Mouse (Mus musculus): ENCODE measurements around the gene Gm49396. TPM values are rescaled to one million over a fixed set of nuclear protein-coding genes. Genes with fewer than 3 reads are reported as not detected.

Gene Gm49396
- polyA plus RNA-seq, 1 experiment from 2014 or later = 5.5 TPM

GRCm38 (mm10) chr7:30567555-30567954 lies 4.4 kb downstream of the Gm49396 start:
- no peak for ATAC-seq (replicated peaks; ENCODE audit: insufficient number of reproducible peaks, low FRiP score, low TSS enrichment)

GRCm38 (mm10) chr7:30572389-30572788 lies 9.2 kb downstream of the Gm49396 start:
- no peak for ATAC-seq (replicated peaks; ENCODE audit: insufficient number of reproducible peaks, low FRiP score, low TSS enrichment)
- WGBS (ENCODE audit: insufficient replicate concordance) = 90% methylated on average over 5 of the region's 5 CpGs
- Histone ChIP-seq H3K27me3 (ENCODE audit: control insufficient read depth, insufficient read depth, low read length) (no peaks in the 10 kb centered on the region), H3K36me3 (ENCODE audit: control insufficient read depth, insufficient read depth, low read length) (peaks cover 72% of the 10 kb centered on the region), H3K4me1 (ENCODE audit: control insufficient read depth, insufficient read depth, low read length) (no peaks in the 10 kb centered on the region), H3K4me3 (ENCODE audit: low read depth, low read length) (no peak overlapping the region), H3K9me3 (replicated peaks; ENCODE audit: control insufficient read depth, low read length) (no peaks in the 10 kb centered on the region), H3K9ac (ENCODE audit: low read depth, low read length) (no peak overlapping the region), H3K27ac (ENCODE audit: low read depth, low read length) (no peak overlapping the region), H3K4me2 (no peak overlapping the region)

More at GRCm38 (mm10) chr7:30567555-30567954, 4.4 kb downstream of the Gm49396 start:
- H3K36me3 ChIP-seq (ENCODE audit: control insufficient read depth, insufficient read depth, low read length) = peaks cover 29% of the 10 kb centered on the region
- WGBS (ENCODE audit: insufficient replicate concordance) = 88% methylated on average over 11 of the region's 11 CpGs
- no peak overlapping the region for H3K4me3 ChIP-seq (ENCODE audit: low read depth, low read length)
- no peak overlapping the region for H3K4me2 ChIP-seq
- H3K9ac ChIP-seq (ENCODE audit: low read depth, low read length) = no peak overlapping the region
- H3K9me3 ChIP-seq (replicated peaks; ENCODE audit: control insufficient read depth, low read length) = no peaks in the 10 kb centered on the region
- peaks cover 5% of the 10 kb centered on the region; the same call in 1 of the 2 replicates for H3K4me1 ChIP-seq (ENCODE audit: control insufficient read depth, insufficient read depth, low read length)
- H3K27ac ChIP-seq (ENCODE audit: low read depth, low read length) = no peak overlapping the region
- no peaks in the 10 kb centered on the region for H3K27me3 ChIP-seq (ENCODE audit: control insufficient read depth, insufficient read depth, low read length)

- H3K4me3 ChIP-seq (ENCODE audit: low read depth, low read length) = no peak overlapping the region
- 68% methylated on average over 2 of the region's 2 CpGs for WGBS (ENCODE audit: insufficient replicate concordance)
- ATAC-seq (replicated peaks; ENCODE audit: insufficient number of reproducible peaks, low FRiP score, low TSS enrichment) = no peak
- peaks cover 78% of the 10 kb centered on the region for H3K36me3 ChIP-seq (ENCODE audit: control insufficient read depth, insufficient read depth, low read length)
- no peak overlapping the region for H3K4me2 ChIP-seq
- no peaks in the 10 kb centered on the region for H3K9me3 ChIP-seq (replicated peaks; ENCODE audit: control insufficient read depth, low read length)
- H3K9ac ChIP-seq (ENCODE audit: low read depth, low read length) = no peak overlapping the region
- H3K27ac ChIP-seq (ENCODE audit: low read depth, low read length) = no peak overlapping the region
- H3K4me1 ChIP-seq (ENCODE audit: control insufficient read depth, insufficient read depth, low read length) = no peaks in the 10 kb centered on the region
- no peaks in the 10 kb centered on the region for H3K27me3 ChIP-seq (ENCODE audit: control insufficient read depth, insufficient read depth, low read length)
Observed at GRCm38 (mm10) chr7:30572969-30573368, 9.8 kb downstream of the Gm49396 start.

DNA sequence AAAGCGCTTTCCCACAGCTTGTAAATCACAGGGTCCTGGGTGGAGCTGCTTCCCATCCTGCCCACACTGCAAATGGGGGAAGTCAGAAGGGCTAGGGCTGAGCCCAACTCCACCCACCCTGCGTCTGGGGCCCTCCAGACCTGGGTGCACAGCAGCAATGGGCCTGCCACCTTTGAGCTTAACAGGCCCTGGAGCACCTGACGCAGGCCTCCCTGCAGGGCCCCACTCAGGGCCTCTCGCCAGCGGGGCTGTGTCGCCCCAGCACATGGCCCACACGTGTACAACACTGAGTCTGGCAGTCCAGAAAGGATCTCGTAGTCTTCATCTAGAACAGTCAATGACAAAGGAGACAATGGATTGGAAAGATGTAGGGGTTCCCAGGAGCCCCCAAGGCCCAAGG lies 16.8 kb downstream of the Gm49396 start:
- H3K4me2 ChIP-seq = no peak overlapping the region
- H3K27me3 ChIP-seq (ENCODE audit: control insufficient read depth, insufficient read depth, low read length) = no peaks in the 10 kb centered on the region
- no peak overlapping the region for H3K27ac ChIP-seq (ENCODE audit: low read depth, low read length)
- 96% methylated on average over 8 of the region's 8 CpGs for WGBS (ENCODE audit: insufficient replicate concordance)
- H3K36me3 ChIP-seq (ENCODE audit: control insufficient read depth, insufficient read depth, low read length) = peaks cover 77% of the 10 kb centered on the region
- no peak overlapping the region for H3K4me3 ChIP-seq (ENCODE audit: low read depth, low read length)
- no peaks in the 10 kb centered on the region for H3K9me3 ChIP-seq (replicated peaks; ENCODE audit: control insufficient read depth, low read length)
- ATAC-seq (replicated peaks; ENCODE audit: insufficient number of reproducible peaks, low FRiP score, low TSS enrichment) = 0 out of 2 replicates have a peak, but pooled peaks have one; percentile 4
- H3K9ac ChIP-seq (ENCODE audit: low read depth, low read length) = no peak overlapping the region
- H3K4me1 ChIP-seq (ENCODE audit: control insufficient read depth, insufficient read depth, low read length) = no peaks in the 10 kb centered on the region

DNA sequence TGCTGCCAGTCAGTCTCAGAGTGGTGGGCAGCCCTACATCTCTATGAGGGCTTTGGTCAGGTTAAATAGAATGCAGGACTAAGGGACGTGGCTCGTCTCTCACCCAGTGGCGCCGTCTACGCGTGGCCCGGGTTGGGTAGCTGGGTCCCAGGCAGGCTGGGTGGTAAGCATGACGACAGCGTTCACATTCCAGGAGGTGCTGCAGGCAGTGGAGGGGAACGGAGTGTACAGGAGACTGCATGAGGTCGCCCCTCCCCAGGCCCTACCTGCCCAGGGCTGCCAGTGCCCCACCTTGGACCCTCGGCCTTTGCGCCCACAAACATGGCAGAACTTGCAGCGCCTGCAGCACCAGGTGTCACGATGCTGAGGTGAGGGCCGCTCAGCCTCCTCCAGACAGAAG lies 18.4 kb downstream of the Gm49396 start:
- no peak overlapping the region for H3K27ac ChIP-seq (ENCODE audit: low read depth, low read length)
- H3K4me2 ChIP-seq = no peak overlapping the region
- no peaks in the 10 kb centered on the region for H3K27me3 ChIP-seq (ENCODE audit: control insufficient read depth, insufficient read depth, low read length)
- H3K4me3 ChIP-seq (ENCODE audit: low read depth, low read length) = no peak overlapping the region
- no peak for ATAC-seq (replicated peaks; ENCODE audit: insufficient number of reproducible peaks, low FRiP score, low TSS enrichment)
- 95% methylated on average over 16 of the region's 16 CpGs for WGBS (ENCODE audit: insufficient replicate concordance)
- no peaks in the 10 kb centered on the region for H3K9me3 ChIP-seq (replicated peaks; ENCODE audit: control insufficient read depth, low read length)
- no peak overlapping the region for H3K9ac ChIP-seq (ENCODE audit: low read depth, low read length)
- no peaks in the 10 kb centered on the region for H3K4me1 ChIP-seq (ENCODE audit: control insufficient read depth, insufficient read depth, low read length)
- peaks cover 74% of the 10 kb centered on the region for H3K36me3 ChIP-seq (ENCODE audit: control insufficient read depth, insufficient read depth, low read length)

DNA sequence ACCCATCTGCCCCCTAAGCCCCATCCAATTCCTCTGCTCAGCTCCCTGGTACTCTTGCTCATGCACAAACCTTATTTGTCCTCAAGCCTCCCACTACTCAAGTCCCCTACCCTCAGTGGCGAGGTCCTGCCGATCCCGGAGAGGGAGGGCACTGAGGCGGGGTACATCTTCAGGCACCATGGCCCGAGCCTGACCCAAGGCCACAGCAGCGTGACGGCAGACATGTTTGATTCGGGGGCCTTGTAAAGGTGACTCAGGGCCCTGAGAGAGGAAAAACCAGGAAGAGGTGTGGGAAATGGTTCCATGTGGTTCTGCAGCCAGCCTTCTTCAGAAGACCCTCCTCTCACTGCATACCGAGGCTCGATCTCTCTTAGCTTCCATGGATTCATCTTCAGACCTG lies 21.2 kb downstream of the Gm49396 start:
- H3K9ac ChIP-seq (ENCODE audit: low read depth, low read length) = no peak overlapping the region
- H3K27ac ChIP-seq (ENCODE audit: low read depth, low read length) = no peak overlapping the region
- H3K27me3 ChIP-seq (ENCODE audit: control insufficient read depth, insufficient read depth, low read length) = no peaks in the 10 kb centered on the region
- no peak for ATAC-seq (replicated peaks; ENCODE audit: insufficient number of reproducible peaks, low FRiP score, low TSS enrichment)
- peaks cover 7% of the 10 kb centered on the region for H3K4me1 ChIP-seq (ENCODE audit: control insufficient read depth, insufficient read depth, low read length)
- H3K4me3 ChIP-seq (ENCODE audit: low read depth, low read length) = no peak overlapping the region
- H3K36me3 ChIP-seq (ENCODE audit: control insufficient read depth, insufficient read depth, low read length) = peaks cover 49% of the 10 kb centered on the region
- no peak overlapping the region for H3K4me2 ChIP-seq
- WGBS (ENCODE audit: insufficient replicate concordance) = 93% methylated on average over 10 of the region's 10 CpGs
- H3K9me3 ChIP-seq (replicated peaks; ENCODE audit: control insufficient read depth, low read length) = no peaks in the 10 kb centered on the region

- Histone ChIP-seq H3K4me3 (ENCODE audit: low read depth, low read length) (no peak overlapping the region), H3K4me2 (no peak overlapping the region), H3K9me3 (replicated peaks; ENCODE audit: control insufficient read depth, low read length) (no peaks in the 10 kb centered on the region), H3K9ac (ENCODE audit: low read depth, low read length) (no peak overlapping the region), H3K27ac (ENCODE audit: low read depth, low read length) (no peak overlapping the region), H3K36me3 (ENCODE audit: control insufficient read depth, insufficient read depth, low read length) (peaks cover 41% of the 10 kb centered on the region), H3K27me3 (ENCODE audit: control insufficient read depth, insufficient read depth, low read length) (no peaks in the 10 kb centered on the region), H3K4me1 (ENCODE audit: control insufficient read depth, insufficient read depth, low read length) (peaks cover 10% of the 10 kb centered on the region)
- 92% methylated on average over 7 of the region's 7 CpGs for WGBS (ENCODE audit: insufficient replicate concordance)
- no peak for ATAC-seq (replicated peaks; ENCODE audit: insufficient number of reproducible peaks, low FRiP score, low TSS enrichment)
Observed at GRCm38 (mm10) chr7:30585170-30585569, 22.0 kb downstream of the Gm49396 start.

- no peak overlapping the region for H3K27ac ChIP-seq (ENCODE audit: low read depth, low read length)
- peaks cover 10% of the 10 kb centered on the region for H3K4me1 ChIP-seq (ENCODE audit: control insufficient read depth, insufficient read depth, low read length)
- no peak for ATAC-seq (replicated peaks; ENCODE audit: insufficient number of reproducible peaks, low FRiP score, low TSS enrichment)
- WGBS (ENCODE audit: insufficient replicate concordance) = 90% methylated on average over 28 of the region's 28 CpGs
- H3K9ac ChIP-seq (ENCODE audit: low read depth, low read length) = no peak overlapping the region
- H3K27me3 ChIP-seq (ENCODE audit: control insufficient read depth, insufficient read depth, low read length) = no peaks in the 10 kb centered on the region
- no peaks in the 10 kb centered on the region for H3K9me3 ChIP-seq (replicated peaks; ENCODE audit: control insufficient read depth, low read length)
- peaks cover 33% of the 10 kb centered on the region for H3K36me3 ChIP-seq (ENCODE audit: control insufficient read depth, insufficient read depth, low read length)
- H3K4me2 ChIP-seq = peak overlapping the region; percentile 95
- no peak overlapping the region for H3K4me3 ChIP-seq (ENCODE audit: low read depth, low read length)
Observed at GRCm38 (mm10) chr7:30586455-30587020, 23.4 kb downstream of the Gm49396 start.
